In the genomic region with DNA sequence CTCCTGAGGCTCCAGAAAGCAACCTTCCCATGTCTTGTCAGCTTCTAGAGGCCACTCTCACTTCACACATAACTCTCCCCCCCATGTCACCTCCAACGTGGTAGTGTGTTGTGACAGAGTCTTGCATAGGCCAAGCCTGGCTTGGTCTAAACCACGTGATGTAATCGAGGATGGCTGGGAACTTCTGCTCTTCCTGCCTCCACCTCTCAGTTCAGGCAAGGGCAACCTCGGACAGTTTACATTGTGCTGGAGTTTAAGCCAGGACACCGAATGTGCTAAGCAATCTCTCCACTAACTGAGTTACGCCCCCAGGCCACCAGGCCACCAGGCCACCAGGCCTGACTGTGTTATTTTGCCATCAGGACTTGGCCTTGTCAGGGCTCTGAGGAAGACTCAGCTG, we compare ENCODE assay signal across 24 mouse cellular contexts. TPM values are rescaled to one million over a fixed set of nuclear protein-coding genes. Genes with fewer than 3 reads are reported as not detected.
DNase-seq lines count a peak whose midpoint lies in the region; ATAC-seq lines count a peak whose summit lies in the region.
"Had no signal": no experiment of that assay in that cellular context is flagged by ENCODE, and none has a peak within 500 bp of the region (broad histone marks: within the 10 kb centered on the region; RNA-seq: fewer than 3 reads in every experiment).

No protein-coding gene starts in this region.

- H3K4me3 ChIP-seq in heart, embryonic 13.5 days = no peak overlapping the region
- H3K4me3 ChIP-seq in liver, embryonic 15.5 days (replicated peaks) = no peak overlapping the region
- H3K4me3 ChIP-seq in kidney, embryonic 16.5 days (ENCODE audit: low read length) = no peak overlapping the region
- H3K4me3 ChIP-seq: hindbrain, embryonic 12.5 days; limb, embryonic 12.5 days had no signal

- peaks cover 14% of the 10 kb centered on the region; the same call in 1 of the 2 replicates for H3K36me3 ChIP-seq in heart, embryonic 13.5 days
- H3K36me3 ChIP-seq in liver, embryonic 15.5 days (replicated peaks) = 0 out of 2 replicates have a peak, but pooled peaks cover 4% of the 10 kb centered on the region
- H3K36me3 ChIP-seq in kidney, embryonic 16.5 days (ENCODE audit: insufficient read depth, low read length) = no peaks in the 10 kb centered on the region
- H3K36me3 ChIP-seq: hindbrain, embryonic 12.5 days had no signal

- peak overlapping the region; percentile 25; the same call in 1 of the 2 replicates for H3K27ac ChIP-seq in heart, embryonic 13.5 days (replicated peaks)
- peak overlapping the region; percentile 98 for H3K27ac ChIP-seq in liver, embryonic 15.5 days (replicated peaks)
- H3K27ac ChIP-seq in kidney, embryonic 16.5 days (ENCODE audit: low read length) = no peak overlapping the region
- H3K27ac ChIP-seq: hindbrain, embryonic 12.5 days; limb, embryonic 12.5 days had no signal

- H3K9ac ChIP-seq in heart, embryonic 13.5 days = no peak overlapping the region
- 0 out of 2 replicates have a peak overlapping the region, but pooled peaks have one; percentile 9 for H3K9ac ChIP-seq in liver, embryonic 15.5 days
- H3K9ac ChIP-seq in kidney, embryonic 16.5 days (replicated peaks; ENCODE audit: low read length) = no peak overlapping the region
- H3K9ac ChIP-seq: hindbrain, embryonic 12.5 days; limb, embryonic 12.5 days had no signal

- H3K4me1 ChIP-seq in heart, embryonic 13.5 days = peaks cover 79% of the 10 kb centered on the region
- peaks cover 89% of the 10 kb centered on the region for H3K4me1 ChIP-seq in liver, embryonic 15.5 days (replicated peaks)
- H3K4me1 ChIP-seq in kidney, embryonic 16.5 days (ENCODE audit: insufficient read depth, low read length) = peaks cover 32% of the 10 kb centered on the region

- ATAC-seq in heart, embryonic 13.5 days (ENCODE audit: extremely low read depth, insufficient number of reproducible peaks, low FRiP score, low TSS enrichment) = no peak
- ATAC-seq in liver, embryonic 15.5 days (ENCODE audit: insufficient read depth) = no peak
- ATAC-seq in kidney, embryonic 16.5 days (ENCODE audit: low FRiP score, low TSS enrichment) = no peak
- ATAC-seq: forebrain, embryonic 14.5 days; inflammation-experienced regulatory T-cells, adult 6 months; midbrain, embryonic 16.5 days had no signal

- 54% methylated on average over 6 of the region's 6 CpGs for WGBS in heart, embryonic 13.5 days
- WGBS in liver, embryonic 15.5 days (ENCODE audit: insufficient replicate concordance) = 41% methylated on average over 6 of the region's 6 CpGs
- WGBS in kidney, embryonic 16.5 days = 51% methylated on average over 6 of the region's 6 CpGs

- peaks cover 5% of the 10 kb centered on the region; the same call in 1 of the 2 replicates for H3K9me3 ChIP-seq in heart, embryonic 13.5 days
- no peaks in the 10 kb centered on the region for H3K9me3 ChIP-seq in liver, embryonic 15.5 days (replicated peaks)
- H3K9me3 ChIP-seq in kidney, embryonic 16.5 days (ENCODE audit: low read length) = 0 out of 2 replicates have a peak, but pooled peaks cover 3% of the 10 kb centered on the region
- H3K9me3 ChIP-seq: hindbrain, embryonic 12.5 days; limb, embryonic 12.5 days had no signal

- intact Hi-C loops in heart, postnatal 14 days (cut with DNase I) = no loop called here

- no peaks in the 10 kb centered on the region for H3K27me3 ChIP-seq in heart, embryonic 13.5 days (replicated peaks)
- no peaks in the 10 kb centered on the region for H3K27me3 ChIP-seq in liver, embryonic 15.5 days
- H3K27me3 ChIP-seq in kidney, embryonic 16.5 days (ENCODE audit: insufficient read depth, low read length) = no peaks in the 10 kb centered on the region
- H3K27me3 ChIP-seq: CH12.LX; hindbrain, embryonic 12.5 days; limb, embryonic 12.5 days had no signal

- no peak overlapping the region for H3K4me2 ChIP-seq in heart, embryonic 13.5 days
- no peak overlapping the region for H3K4me2 ChIP-seq in liver, embryonic 15.5 days
- no peak overlapping the region for H3K4me2 ChIP-seq in kidney, embryonic 16.5 days (replicated peaks; ENCODE audit: low read depth, low read length)
- H3K4me2 ChIP-seq: hindbrain, embryonic 12.5 days; limb, embryonic 12.5 days had no signal

- DNase-seq in heart, postnatal 14 days = no peak
- peak; percentile 6 for DNase-seq in 416B (ENCODE audit: low read depth)
- peak; percentile 37 for DNase-seq in fat pad, adult 2 months (ENCODE audit: extremely low read depth, low read depth, low spot score)
- DNase-seq in layer of hippocampus, adult 8-10 months (ENCODE audit: low spot score in 2 of 2) = no peak
- DNase-seq in layer of hippocampus, adult 11-12 months (ENCODE audit: low spot score) = no peak
- DNase-seq: adrenal gland, postnatal 36 days; cerebellum, adult 11-12 months; cerebellum, postnatal 25 days; heart, adult 11 months; kidney, adult 8-10 months; kidney, postnatal 4 days; lung, postnatal 14 days; right cerebral cortex, postnatal 14 days; spleen, adult 18-20 months; thymus, postnatal 25 days had no signal

RNA-seq across cellular contexts. Expression of gene Sh3pxd2a, which starts 57.7 kb away (rescaled TPM):
- polyA plus RNA-seq in heart, embryonic 13.5 days (2015; fragmentation: Nextera tagmentation; extraction: Ambion mirVana) = 5.4 and 5.7 TPM in 2 replicates
- total RNA-seq in heart, postnatal 14 days (2021) = 10 to 100 TPM; 75.2 to 75.9 TPM
- 0.50 and 0.63 TPM in 2 replicates for polyA plus RNA-seq in liver, embryonic 15.5 days (2015; fragmentation: Nextera tagmentation; extraction: Ambion mirVana)
- 10 to 100 TPM; 31.8 to 34.5 (median 32.9) TPM for total RNA-seq in layer of hippocampus, adult 8-10 months (2022)
- polyA plus RNA-seq in kidney, embryonic 16.5 days (2015; fragmentation: Nextera tagmentation; extraction: Ambion mirVana) = 5.0 and 5.5 TPM in 2 replicates

Comparison
In these comparisons a context has a peak if more than half of its experiments do, and no peak if none do; other contexts are left out.
1. DNase-seq: peak in 416B (single experiment) and fat pad, adult 2 months (single experiment); none in heart, postnatal 14 days (0 of 2), layer of hippocampus, adult 8-10 months (0 of 2) and layer of hippocampus, adult 11-12 months (single experiment).